Mouse (Mus musculus): Measurements from ENCODE around the gene Magi2. TPM values are rescaled to one million over a fixed set of nuclear protein-coding genes. Genes with fewer than 3 reads are reported as not detected.

Magi2 gene
- polyA plus RNA-seq, 1 experiment: 0.79 TPM

- no peaks in the 10 kb centered on the region for H3K36me3 ChIP-seq (ENCODE audit: control insufficient read depth, insufficient read depth, low read length)
- no peak overlapping the region for H3K4me3 ChIP-seq (ENCODE audit: extremely low read depth, insufficient read depth, insufficient read length)
- no peaks in the 10 kb centered on the region for H3K27me3 ChIP-seq (ENCODE audit: control insufficient read depth, insufficient read depth, low read length)
- H3K27ac ChIP-seq (ENCODE audit: insufficient read depth, low read length): no peak overlapping the region
- no peak for TF ChIP-seq POLR2A (IDR thresholded peaks at IDR 0.05; ENCODE audit: low read depth, low read length)
- no peak for TF ChIP-seq CTCF (IDR thresholded peaks at IDR 0.05; ENCODE audit: extremely low read depth, insufficient read depth, insufficient read length, insufficient replicate concordance)
- 90% methylated on average over 2 of the region's 2 CpGs for WGBS
- no peaks in the 10 kb centered on the region for H3K4me1 ChIP-seq (ENCODE audit: control insufficient read depth, insufficient read depth, insufficient read length)
- no peak for DNase-seq (ENCODE audit: low read depth in 1 of 2, low spot score in 2 of 2)
These were observed 595.7 kb downstream of the Magi2 start for GRCm38 (mm10) chr5:19822502-19822901.

DNA sequence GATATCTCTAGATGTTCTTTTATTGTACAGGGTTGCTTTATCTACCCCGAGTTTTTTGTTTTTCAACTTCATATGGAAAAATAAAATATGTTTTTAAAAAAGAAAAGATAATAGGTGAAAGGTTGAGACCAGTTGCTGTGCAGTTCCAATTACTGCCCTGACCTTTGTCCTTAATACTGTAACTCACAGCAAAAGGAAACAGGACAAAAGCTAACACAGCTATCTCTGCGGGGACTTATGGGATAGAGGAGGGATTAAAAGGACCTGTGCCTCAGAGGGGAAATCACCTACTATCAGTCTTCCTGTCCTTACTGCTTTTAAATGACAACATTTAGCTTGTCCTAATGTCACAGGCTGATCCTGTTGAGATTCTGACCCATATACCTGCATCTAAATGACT is 599.1 kb downstream of the Magi2 start:
- no peak overlapping the region for H3K27ac ChIP-seq (ENCODE audit: insufficient read depth, low read length)
- TF ChIP-seq CTCF (IDR thresholded peaks at IDR 0.05; ENCODE audit: extremely low read depth, insufficient read depth, insufficient read length, insufficient replicate concordance): no peak
- TF ChIP-seq POLR2A (IDR thresholded peaks at IDR 0.05; ENCODE audit: low read depth, low read length): no peak
- WGBS: 68% methylated on average over 2 of the region's 2 CpGs
- no peaks in the 10 kb centered on the region for H3K36me3 ChIP-seq (ENCODE audit: control insufficient read depth, insufficient read depth, low read length)
- DNase-seq (ENCODE audit: low read depth in 1 of 2, low spot score in 2 of 2): no peak
- no peak overlapping the region for H3K4me3 ChIP-seq (ENCODE audit: extremely low read depth, insufficient read depth, insufficient read length)
- no peaks in the 10 kb centered on the region for H3K27me3 ChIP-seq (ENCODE audit: control insufficient read depth, insufficient read depth, low read length)
- H3K4me1 ChIP-seq (ENCODE audit: control insufficient read depth, insufficient read depth, insufficient read length): no peaks in the 10 kb centered on the region

DNA sequence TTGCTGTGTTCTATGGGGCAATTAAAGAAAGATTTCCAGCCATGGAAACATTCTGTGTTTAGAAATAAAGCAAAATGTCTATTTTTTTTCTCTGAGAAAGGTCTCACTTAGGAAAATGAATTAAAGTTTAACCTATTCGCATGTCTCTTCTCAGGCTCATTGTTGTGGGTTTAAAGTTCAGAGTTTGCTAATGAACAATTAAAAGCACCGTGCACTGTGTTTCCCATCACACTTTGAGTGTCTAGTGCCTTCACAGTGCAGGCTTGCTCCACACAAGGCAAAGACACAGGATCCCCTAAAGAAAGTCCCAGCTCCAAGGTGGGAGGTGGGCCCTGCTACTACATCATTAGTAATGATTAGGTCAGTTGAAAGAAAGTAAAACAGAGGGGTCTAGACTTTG is 602.5 kb downstream of the Magi2 start:
- TF ChIP-seq POLR2A (IDR thresholded peaks at IDR 0.05; ENCODE audit: low read depth, low read length) (no peak), CTCF (IDR thresholded peaks at IDR 0.05; ENCODE audit: extremely low read depth, insufficient read depth, insufficient read length, insufficient replicate concordance) (no peak)
- DNase-seq (ENCODE audit: low read depth in 1 of 2, low spot score in 2 of 2): no peak
- H3K36me3 ChIP-seq (ENCODE audit: control insufficient read depth, insufficient read depth, low read length): no peaks in the 10 kb centered on the region
- 85% methylated on average over 2 of the region's 2 CpGs for WGBS
- H3K27me3 ChIP-seq (ENCODE audit: control insufficient read depth, insufficient read depth, low read length): no peaks in the 10 kb centered on the region
- H3K4me3 ChIP-seq (ENCODE audit: extremely low read depth, insufficient read depth, insufficient read length): no peak overlapping the region
- no peak overlapping the region for H3K27ac ChIP-seq (ENCODE audit: insufficient read depth, low read length)
- H3K4me1 ChIP-seq (ENCODE audit: control insufficient read depth, insufficient read depth, insufficient read length): no peaks in the 10 kb centered on the region

GRCm38 (mm10) chr5:19862854-19863253 is 636.0 kb downstream of the Magi2 start:
- H3K27ac ChIP-seq (ENCODE audit: insufficient read depth, low read length): no peak overlapping the region
- H3K4me3 ChIP-seq (ENCODE audit: extremely low read depth, insufficient read depth, insufficient read length): no peak overlapping the region
- H3K4me1 ChIP-seq (ENCODE audit: control insufficient read depth, insufficient read depth, insufficient read length): no peaks in the 10 kb centered on the region
- 10% methylated on average over 2 of the region's 2 CpGs for WGBS
- no peaks in the 10 kb centered on the region for H3K27me3 ChIP-seq (ENCODE audit: control insufficient read depth, insufficient read depth, low read length)
- H3K36me3 ChIP-seq (ENCODE audit: control insufficient read depth, insufficient read depth, low read length): no peaks in the 10 kb centered on the region
- TF ChIP-seq POLR2A (IDR thresholded peaks at IDR 0.05; ENCODE audit: low read depth, low read length) (no peak), CTCF (IDR thresholded peaks at IDR 0.05; ENCODE audit: extremely low read depth, insufficient read depth, insufficient read length, insufficient replicate concordance) (no peak)
- DNase-seq (ENCODE audit: low read depth in 1 of 2, low spot score in 2 of 2): no peak

GRCm38 (mm10) chr5:19870406-19870805 is 643.6 kb downstream of the Magi2 start:
- no peaks in the 10 kb centered on the region for H3K36me3 ChIP-seq (ENCODE audit: control insufficient read depth, insufficient read depth, low read length)
- no peaks in the 10 kb centered on the region for H3K27me3 ChIP-seq (ENCODE audit: control insufficient read depth, insufficient read depth, low read length)
- no peak overlapping the region for H3K27ac ChIP-seq (ENCODE audit: insufficient read depth, low read length)
- 92% methylated on average over 4 of the region's 4 CpGs for WGBS
- no peak for TF ChIP-seq CTCF (IDR thresholded peaks at IDR 0.05; ENCODE audit: extremely low read depth, insufficient read depth, insufficient read length, insufficient replicate concordance)
- TF ChIP-seq POLR2A (IDR thresholded peaks at IDR 0.05; ENCODE audit: low read depth, low read length): no peak
- no peak overlapping the region for H3K4me3 ChIP-seq (ENCODE audit: extremely low read depth, insufficient read depth, insufficient read length)
- DNase-seq (ENCODE audit: low read depth in 1 of 2, low spot score in 2 of 2): no peak
- H3K4me1 ChIP-seq (ENCODE audit: control insufficient read depth, insufficient read depth, insufficient read length): no peaks in the 10 kb centered on the region

DNA sequence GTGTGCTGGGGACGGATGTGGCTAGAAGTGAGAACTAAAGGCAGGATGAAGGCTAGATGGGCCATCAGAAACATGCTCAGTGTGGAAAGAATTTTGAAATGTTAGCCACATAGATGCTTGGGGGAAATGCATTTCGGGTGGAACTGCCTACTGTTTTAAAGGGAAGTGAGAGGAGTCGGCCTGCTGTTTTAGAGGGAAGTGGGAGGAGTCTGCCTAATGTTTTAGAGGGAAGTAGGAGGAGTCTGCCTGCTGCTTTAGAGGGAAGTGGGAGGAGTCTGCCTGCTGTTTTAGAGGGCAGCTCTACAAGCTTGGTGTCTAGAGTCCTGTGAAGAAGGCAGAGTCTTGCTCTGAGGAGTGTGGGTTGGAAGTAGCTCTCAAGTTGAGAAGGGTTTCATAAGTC is 664.9 kb downstream of the Magi2 start:
- H3K27me3 ChIP-seq (ENCODE audit: control insufficient read depth, insufficient read depth, low read length): no peaks in the 10 kb centered on the region
- no peaks in the 10 kb centered on the region for H3K36me3 ChIP-seq (ENCODE audit: control insufficient read depth, insufficient read depth, low read length)
- no peak overlapping the region for H3K4me3 ChIP-seq (ENCODE audit: extremely low read depth, insufficient read depth, insufficient read length)
- 45% methylated on average over 3 of the region's 3 CpGs for WGBS
- no peak overlapping the region for H3K27ac ChIP-seq (ENCODE audit: insufficient read depth, low read length)
- TF ChIP-seq POLR2A (IDR thresholded peaks at IDR 0.05; ENCODE audit: low read depth, low read length) (no peak), CTCF (IDR thresholded peaks at IDR 0.05; ENCODE audit: extremely low read depth, insufficient read depth, insufficient read length, insufficient replicate concordance) (no peak)
- peaks cover 5% of the 10 kb centered on the region; the same call in 1 of the 2 replicates for H3K4me1 ChIP-seq (ENCODE audit: control insufficient read depth, insufficient read depth, insufficient read length)
- DNase-seq (ENCODE audit: low read depth in 1 of 2, low spot score in 2 of 2): peak in 1 of 2 experiments; percentile 22

- no peak for DNase-seq (ENCODE audit: low read depth in 1 of 2, low spot score in 2 of 2)
- Histone ChIP-seq H3K27me3 (ENCODE audit: control insufficient read depth, insufficient read depth, low read length) (no peaks in the 10 kb centered on the region), H3K4me1 (ENCODE audit: control insufficient read depth, insufficient read depth, insufficient read length) (peaks cover 5% of the 10 kb centered on the region; the same call in 1 of the 2 replicates), H3K27ac (ENCODE audit: insufficient read depth, low read length) (no peak overlapping the region), H3K36me3 (ENCODE audit: control insufficient read depth, insufficient read depth, low read length) (no peaks in the 10 kb centered on the region), H3K4me3 (ENCODE audit: extremely low read depth, insufficient read depth, insufficient read length) (no peak overlapping the region)
- TF ChIP-seq CTCF (IDR thresholded peaks at IDR 0.05; ENCODE audit: extremely low read depth, insufficient read depth, insufficient read length, insufficient replicate concordance): no peak
- TF ChIP-seq POLR2A (IDR thresholded peaks at IDR 0.05; ENCODE audit: low read depth, low read length): no peak
- 31% methylated on average over 6 of the region's 6 CpGs for WGBS
These were observed 669.1 kb downstream of the Magi2 start for GRCm38 (mm10) chr5:19895893-19896292.
